Comparison of ENCODE assay signal across 21 mouse cellular contexts in the genomic region with DNA sequence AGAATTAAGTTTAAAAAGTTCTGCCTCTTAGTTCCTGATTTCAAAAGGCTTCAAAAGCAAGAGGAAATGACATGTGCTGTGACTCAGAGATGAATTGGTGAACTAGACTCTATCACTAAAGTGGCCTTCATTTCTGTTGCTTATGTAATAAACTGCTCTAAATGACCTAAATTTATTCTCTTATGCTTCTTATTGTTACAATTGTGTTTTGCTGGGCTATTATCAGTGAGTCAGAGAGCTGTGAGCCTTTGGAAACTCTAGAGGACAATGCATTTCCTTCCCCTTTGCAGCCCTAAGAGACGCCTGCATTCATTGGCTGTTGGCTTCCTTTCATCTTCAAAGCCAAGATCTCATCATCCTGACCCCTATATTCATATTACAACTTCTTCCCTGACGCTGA.
DNase-seq lines count a peak whose midpoint lies in the region; ATAC-seq and TF ChIP-seq lines count a peak whose summit lies in the region.
"Had no signal": no experiment of that assay in that cellular context is flagged by ENCODE, and none has a peak within 500 bp of the region (broad histone marks: within the 10 kb centered on the region; RNA-seq: fewer than 3 reads in every experiment).

No protein-coding gene starts in this region.

- H3K36me3 ChIP-seq in MEL (ENCODE audit: control insufficient read depth in 1 of 2, insufficient read depth in 2 of 2, low read length in 2 of 2), result peaks cover 0 to 25% of the 10 kb centered on the region in 2 experiments; a peak in 2 of 4 replicates
- H3K36me3 ChIP-seq in forebrain, embryonic 13.5 days (ENCODE audit: poor library complexity, severe bottlenecking), result no peaks in the 10 kb centered on the region
- H3K36me3 ChIP-seq: embryonic facial prominence, embryonic 12.5 days; limb, embryonic 15.5 days; liver, embryonic 15.5 days; midbrain, embryonic 15.5 days; neural tube, embryonic 13.5 days had no signal

- H3K9ac ChIP-seq in MEL (ENCODE audit: control insufficient read depth, low read depth, low read length, poor library complexity, severe bottlenecking), result 0 out of 2 replicates have a peak overlapping the region, but pooled peaks have one; percentile 12
- no peak overlapping the region for H3K9ac ChIP-seq in forebrain, embryonic 13.5 days
- H3K9ac ChIP-seq: embryonic facial prominence, embryonic 12.5 days; hindbrain, embryonic 14.5 days; limb, embryonic 15.5 days; liver, embryonic 15.5 days; midbrain, embryonic 15.5 days; neural tube, embryonic 13.5 days had no signal

- no peak for TF ChIP-seq POLR2A in MEL (IDR thresholded peaks at IDR 0.05; ENCODE audit: control insufficient read depth in 1 of 2, insufficient read depth in 1 of 2, low read depth in 1 of 2, low read length in 2 of 2, poor library complexity in 1 of 2)

- H3K27ac ChIP-seq in MEL (ENCODE audit: control insufficient read depth, low read depth, low read length), result peak overlapping the region; percentile 75
- H3K27ac ChIP-seq in forebrain, embryonic 13.5 days, result no peak overlapping the region
- H3K27ac ChIP-seq: embryonic facial prominence, embryonic 12.5 days; hindbrain, embryonic 14.5 days; kidney, postnatal 0 days; limb, embryonic 15.5 days; liver, embryonic 15.5 days; midbrain, embryonic 15.5 days; neural tube, embryonic 13.5 days had no signal

- no peaks in the 10 kb centered on the region for H3K27me3 ChIP-seq in MEL (ENCODE audit: control insufficient read depth in 1 of 2, insufficient read depth in 2 of 2, low read length in 2 of 2)
- H3K27me3 ChIP-seq in forebrain, embryonic 13.5 days, result no peaks in the 10 kb centered on the region
- H3K27me3 ChIP-seq: embryonic facial prominence, embryonic 12.5 days; limb, embryonic 15.5 days; liver, embryonic 15.5 days; midbrain, embryonic 15.5 days; neural tube, embryonic 13.5 days had no signal

- TF ChIP-seq EP300 in MEL (IDR thresholded peaks at IDR 0.05; ENCODE audit: low read depth in 1 of 2, low read length in 2 of 2), result peak in 1 of 2 experiments; percentile 55; a peak in 2 of 4 replicates

- TF ChIP-seq RAD21 in MEL (IDR thresholded peaks at IDR 0.05; ENCODE audit: low read depth, low read length), result no peak

- peak; percentile 62 for ATAC-seq in common myeloid progenitor, adult 5-6 weeks (replicated peaks; ENCODE audit: low read depth, poor library complexity, severe bottlenecking)
- ATAC-seq in monocyte, adult 5-6 weeks (replicated peaks; ENCODE audit: insufficient number of reproducible peaks, low FRiP score, low TSS enrichment, poor library complexity, severe bottlenecking), result peak; percentile 59; the same call in 1 of the 2 replicates
- ATAC-seq in forebrain, embryonic 13.5 days, result no peak
- ATAC-seq: inflammation-experienced regulatory T-cells, adult 6 months; midbrain, embryonic 15.5 days had no signal

- H3K9me3 ChIP-seq in MEL (replicated peaks; ENCODE audit: insufficient read depth, low read length), result no peaks in the 10 kb centered on the region
- no peaks in the 10 kb centered on the region for H3K9me3 ChIP-seq in forebrain, embryonic 13.5 days (replicated peaks)
- H3K9me3 ChIP-seq: embryonic facial prominence, embryonic 12.5 days; limb, embryonic 15.5 days; liver, embryonic 15.5 days; midbrain, embryonic 15.5 days; neural tube, embryonic 13.5 days had no signal

- H3K4me1 ChIP-seq in MEL (ENCODE audit: control insufficient read depth in 1 of 2, insufficient read depth in 2 of 2, low read length in 2 of 2), result peaks cover 7 to 8% of the 10 kb centered on the region in 2 experiments
- H3K4me1 ChIP-seq in forebrain, embryonic 13.5 days, result no peaks in the 10 kb centered on the region
- H3K4me1 ChIP-seq: embryonic facial prominence, embryonic 12.5 days; limb, embryonic 15.5 days; liver, embryonic 15.5 days; midbrain, embryonic 15.5 days; neural tube, embryonic 13.5 days had no signal

- DNase-seq in adrenal gland, adult 8-10 months, result peak; percentile 28
- DNase-seq in adrenal gland, adult 18-20 months (ENCODE audit: low spot score in 2 of 2), result no peak
- peak; percentile 74 for DNase-seq in MEL (ENCODE audit: low read depth, low spot score)
- DNase-seq in frontal cortex, postnatal 10 days (ENCODE audit: low spot score in 2 of 2), result no peak
- DNase-seq: cerebellum, adult 9-10 months; gastrocnemius, postnatal 36 days; kidney, adult 2 months; left cerebral cortex, postnatal 4 days; thymus, postnatal 36 days had no signal

- TF ChIP-seq CTCF in MEL (IDR thresholded peaks at IDR 0.05 in 2 of 3, conservative IDR thresholded peaks at IDR 0.05 in 1 of 3; ENCODE audit: control insufficient read depth in 1 of 3, insufficient read depth in 1 of 3, low read depth in 2 of 3, low read length in 3 of 3, poor library complexity in 1 of 3, severe bottlenecking in 1 of 3), result no peak

- peak overlapping the region in 1 of 2 experiments; percentile 56; a peak in 1 of 4 replicates for H3K4me3 ChIP-seq in MEL (ENCODE audit: control insufficient read depth in 1 of 2, insufficient read depth in 1 of 2, low read depth in 2 of 2, low read length in 2 of 2)
- no peak overlapping the region for H3K4me3 ChIP-seq in forebrain, embryonic 13.5 days
- H3K4me3 ChIP-seq: embryonic facial prominence, embryonic 12.5 days; limb, embryonic 15.5 days; liver, embryonic 15.5 days; midbrain, embryonic 15.5 days; myocyte; neural tube, embryonic 13.5 days had no signal

- H3K4me2 ChIP-seq in forebrain, embryonic 13.5 days, result no peak overlapping the region
- H3K4me2 ChIP-seq: embryonic facial prominence, embryonic 12.5 days; hindbrain, embryonic 14.5 days; limb, embryonic 15.5 days; liver, embryonic 15.5 days; midbrain, embryonic 15.5 days; neural tube, embryonic 13.5 days had no signal

- WGBS in forebrain, embryonic 13.5 days, result 54% methylated on average over 2 of the region's 2 CpGs

- H3K79me2 ChIP-seq in MEL (ENCODE audit: control insufficient read depth, insufficient read depth, low read length, poor library complexity), result no peaks in the 10 kb centered on the region

TF ChIP-seq in MEL, 35 proteins besides CTCF, POLR2A, EP300 and RAD21:
- TF ChIP-seq ELF1 (IDR thresholded peaks at IDR 0.05; ENCODE audit: low read depth, low read length) (no peak), ZNF384 (IDR thresholded peaks at IDR 0.05; ENCODE audit: low read depth, low read length) (no peak), ETS1 (IDR thresholded peaks at IDR 0.05; ENCODE audit: low read depth, low read length) (0 out of 2 replicates have a peak, but pooled peaks have one; percentile 22), NRF1 (IDR thresholded peaks at IDR 0.05; ENCODE audit: insufficient read depth, low read depth, low read length, poor library complexity, severe bottlenecking) (no peak), SMC3 (IDR thresholded peaks at IDR 0.05; ENCODE audit: low read depth, low read length) (no peak)

Comparison
In these comparisons a context has a peak if more than half of its experiments do, and no peak if none do; other contexts are left out.
1. DNase-seq: peak in adrenal gland, adult 8-10 months (single experiment) and MEL (single experiment); none in adrenal gland, adult 18-20 months (0 of 2) and frontal cortex, postnatal 10 days (0 of 2).